Mouse (Mus musculus) left cerebral cortex, postnatal 10 days (tissue): Measurements from ENCODE around the gene Tbl3. TPM values are rescaled to one million over a fixed set of nuclear protein-coding genes. Genes with fewer than 3 reads are reported as not detected.

Experiments used
- DNase-seq, 2 experiments: peaks; one replicate each; pipeline ENCODE4 v3.0.0; 2021 to 2022; ENCODE audit warnings: low spot score in 2 of 2, mixed read lengths in 1 of 2; ENCODE audit errors: extremely low spot score in 1 of 2
- intact Hi-C: fragments of 180-260 bp; cut with DNase I; formaldehyde crosslinking; loops from one replicate; pipeline ENCODE4 v1.15.1; 2025
- total RNA-seq, 2 experiments: library from RNA; stranded (reverse); gene quantifications; 2 replicates each; pipeline ENCODE4 v1.2.3; 2021

The Tbl3 gene
- total RNA-seq, 2 experiments from 2014 or later = 30.9 to 37.9 TPM

- intact Hi-C loops = no loop called here
- no peak for DNase-seq
These were observed 1.6 kb downstream of the Tbl3 start for GRCm38 (mm10) chr17:24705821-24706220.

GRCm38 (mm10) chr17:24701251-24701650 is 6.2 kb downstream of the Tbl3 start:
- intact Hi-C loops = no loop called here
- no peak for DNase-seq

- intact Hi-C loops = no loop called here
These were observed 8.0 kb downstream of the Tbl3 start for GRCm38 (mm10) chr17:24699473-24699872.

GRCm38 (mm10) chr17:24698715-24699114 is 8.7 kb downstream of the Tbl3 start:
- intact Hi-C loops = no loop called here
- no peak for DNase-seq

More at GRCm38 (mm10) chr17:24699473-24699872, 8.0 kb downstream of the Tbl3 start:
- DNase-seq = no peak

GRCm38 (mm10) chr17:24697985-24698384 is 9.5 kb downstream of the Tbl3 start:
- peak in 1 of 2 experiments; percentile 68 for DNase-seq
- intact Hi-C loops = no loop called here

- peak; percentile 65 to 93 for DNase-seq
- intact Hi-C loops = no loop called here
These were observed 11.3 kb downstream of the Tbl3 start, which contains the start of the genes Gfer and Noxo1 for GRCm38 (mm10) chr17:24696011-24696697. Gene Gfer (minus strand): TSS chr17:24696156. Gene Noxo1 (plus strand): TSS chr17:24696234.

- intact Hi-C loops = no loop called here
These were observed 12.0 kb downstream of the Tbl3 start for GRCm38 (mm10) chr17:24695326-24696010.

GRCm38 (mm10) chr17:24692385-24692784 is 15.1 kb downstream of the Tbl3 start:
- intact Hi-C loops = no loop called here

More at GRCm38 (mm10) chr17:24695326-24696010, 12.0 kb downstream of the Tbl3 start:
- DNase-seq = no peak

GRCm38 (mm10) chr17:24689251-24690081 is 18.0 kb downstream of the Tbl3 start, which contains the start of gene Syngr3:
Gene Syngr3 (minus strand): TSS chr17:24689955.
- DNase-seq = peak in 1 of 2 experiments; percentile 65
- intact Hi-C loops = no loop called here

More at GRCm38 (mm10) chr17:24692385-24692784, 15.1 kb downstream of the Tbl3 start:
- DNase-seq = no peak

GRCm38 (mm10) chr17:24687599-24687998 is 19.9 kb downstream of the Tbl3 start:
- DNase-seq = no peak
- intact Hi-C loops = no loop called here

- intact Hi-C loops = no loop called here
- DNase-seq = peak in 1 of 2 experiments; percentile 71
These were observed 20.3 kb downstream of the Tbl3 start for GRCm38 (mm10) chr17:24687146-24687595.

- intact Hi-C loops = no loop called here
- no peak for DNase-seq
These were observed 20.9 kb downstream of the Tbl3 start for GRCm38 (mm10) chr17:24686514-24686913.

- no peak for DNase-seq
- intact Hi-C loops = no loop called here
These were observed 29.9 kb downstream of the Tbl3 start for GRCm38 (mm10) chr17:24677500-24678080.

- intact Hi-C loops = no loop called here
- no peak for DNase-seq
These were observed 30.6 kb downstream of the Tbl3 start for GRCm38 (mm10) chr17:24676877-24677276.

- DNase-seq = peak in 1 of 2 experiments; percentile 79
- intact Hi-C loops = no loop called here
These were observed 31.3 kb downstream of the Tbl3 start for GRCm38 (mm10) chr17:24676187-24676586.

- intact Hi-C loops = no loop called here
- DNase-seq = no peak
These were observed 33.2 kb downstream of the Tbl3 start for GRCm38 (mm10) chr17:24674277-24674676.

- intact Hi-C loops = no loop called here
These were observed 35.3 kb downstream of the Tbl3 start for GRCm38 (mm10) chr17:24672141-24672540.

GRCm38 (mm10) chr17:24671346-24671745 is 36.1 kb downstream of the Tbl3 start:
- no peak for DNase-seq
- intact Hi-C loops = no loop called here

More at GRCm38 (mm10) chr17:24672141-24672540, 35.3 kb downstream of the Tbl3 start:
- DNase-seq = peak in 1 of 2 experiments; percentile 73
